In genomic region chr2:50100364-50101151, GRCm38 (mm10) we compare ENCODE assay signal across 9 mouse cellular contexts. TPM values are rescaled to one million over a fixed set of nuclear protein-coding genes. Genes with fewer than 3 reads are reported as not detected.
DNase-seq lines count a peak whose midpoint lies in the region; ATAC-seq and TF ChIP-seq lines count a peak whose summit lies in the region.
"Had no signal": no experiment of that assay in that cellular context is flagged by ENCODE, and none has a peak within 500 bp of the region (broad histone marks: within the 10 kb centered on the region; RNA-seq: fewer than 3 reads in every experiment).

No protein-coding gene starts in this region.

- peak; percentile 68 for ATAC-seq in neural tube, embryonic 11.5 days (ENCODE audit: insufficient read depth, low FRiP score, low TSS enrichment)
- ATAC-seq in hindbrain, embryonic 13.5 days (ENCODE audit: low FRiP score), result peak; percentile 53; the same call in 1 of the 2 replicates
- peak; percentile 53; the same call in 1 of the 2 replicates for ATAC-seq in liver, embryonic 11.5 days (replicated peaks; ENCODE audit: low FRiP score)
- ATAC-seq in stomach, postnatal 0 days (ENCODE audit: low FRiP score, low TSS enrichment), result peak; percentile 87

- no peaks in the 10 kb centered on the region for H3K9me3 ChIP-seq in neural tube, embryonic 11.5 days (ENCODE audit: control insufficient read depth, low read length)
- no peaks in the 10 kb centered on the region for H3K9me3 ChIP-seq in hindbrain, embryonic 13.5 days
- H3K9me3 ChIP-seq in liver, embryonic 11.5 days (ENCODE audit: control insufficient read depth, low read length), result no peaks in the 10 kb centered on the region
- no peaks in the 10 kb centered on the region for H3K9me3 ChIP-seq in stomach, postnatal 0 days (ENCODE audit: control insufficient read depth, low read length)
- H3K9me3 ChIP-seq: liver, embryonic 15.5 days had no signal

- no peak overlapping the region for H3K4me3 ChIP-seq in neural tube, embryonic 11.5 days (ENCODE audit: low read depth, low read length)
- no peak overlapping the region for H3K4me3 ChIP-seq in hindbrain, embryonic 13.5 days
- no peak overlapping the region for H3K4me3 ChIP-seq in liver, embryonic 11.5 days (ENCODE audit: low read depth, low read length)
- no peak overlapping the region for H3K4me3 ChIP-seq in stomach, postnatal 0 days (ENCODE audit: low read depth, low read length)
- H3K4me3 ChIP-seq: liver, embryonic 15.5 days had no signal

- no peak overlapping the region for H3K4me2 ChIP-seq in neural tube, embryonic 11.5 days (ENCODE audit: low read depth)
- no peak overlapping the region for H3K4me2 ChIP-seq in hindbrain, embryonic 13.5 days
- no peak overlapping the region for H3K4me2 ChIP-seq in liver, embryonic 11.5 days
- H3K4me2 ChIP-seq in stomach, postnatal 0 days (replicated peaks; ENCODE audit: low read depth), result 0 out of 2 replicates have a peak overlapping the region, but pooled peaks have one; percentile 1
- H3K4me2 ChIP-seq: liver, embryonic 15.5 days had no signal

- H3K27me3 ChIP-seq in neural tube, embryonic 11.5 days (ENCODE audit: control insufficient read depth, insufficient read depth, low read length), result no peaks in the 10 kb centered on the region
- no peaks in the 10 kb centered on the region for H3K27me3 ChIP-seq in hindbrain, embryonic 13.5 days
- H3K27me3 ChIP-seq in liver, embryonic 11.5 days (replicated peaks; ENCODE audit: control insufficient read depth, insufficient read depth, low read length), result no peaks in the 10 kb centered on the region
- H3K27me3 ChIP-seq in stomach, postnatal 0 days (ENCODE audit: control insufficient read depth, insufficient read depth, low read length), result no peaks in the 10 kb centered on the region
- H3K27me3 ChIP-seq: liver, embryonic 15.5 days had no signal

- H3K36me3 ChIP-seq in neural tube, embryonic 11.5 days (ENCODE audit: control insufficient read depth, insufficient read depth, low read length), result no peaks in the 10 kb centered on the region; the same call in 1 of the 2 replicates
- H3K36me3 ChIP-seq in hindbrain, embryonic 13.5 days, result no peaks in the 10 kb centered on the region
- no peaks in the 10 kb centered on the region for H3K36me3 ChIP-seq in liver, embryonic 11.5 days (ENCODE audit: control insufficient read depth, insufficient read depth, low read length)
- H3K36me3 ChIP-seq in stomach, postnatal 0 days (ENCODE audit: control insufficient read depth, insufficient read depth, low read length), result no peaks in the 10 kb centered on the region
- H3K36me3 ChIP-seq: liver, embryonic 15.5 days had no signal

- H3K9ac ChIP-seq in neural tube, embryonic 11.5 days (ENCODE audit: low read length), result no peak overlapping the region
- H3K9ac ChIP-seq in hindbrain, embryonic 13.5 days, result no peak overlapping the region
- no peak overlapping the region for H3K9ac ChIP-seq in liver, embryonic 11.5 days (ENCODE audit: low read depth, low read length)
- H3K9ac ChIP-seq in stomach, postnatal 0 days (ENCODE audit: low read length), result no peak overlapping the region
- H3K9ac ChIP-seq: liver, embryonic 15.5 days had no signal

- TF ChIP-seq CTCF in stomach, postnatal 0 days (IDR thresholded peaks at IDR 0.05; ENCODE audit: low read depth), result no peak

- no peak for TF ChIP-seq EP300 in stomach, postnatal 0 days (optimal IDR thresholded peaks at IDR 0.05)

- H3K27ac ChIP-seq in neural tube, embryonic 11.5 days (ENCODE audit: low read depth, low read length), result no peak overlapping the region; the same call in 1 of the 2 replicates
- peak overlapping the region; percentile 40 for H3K27ac ChIP-seq in hindbrain, embryonic 13.5 days
- H3K27ac ChIP-seq in liver, embryonic 11.5 days (ENCODE audit: low read depth, low read length), result no peak overlapping the region
- H3K27ac ChIP-seq in stomach, postnatal 0 days (replicated peaks), result peak overlapping the region; percentile 76
- H3K27ac ChIP-seq: liver, embryonic 15.5 days had no signal

- H3K4me1 ChIP-seq in neural tube, embryonic 11.5 days (ENCODE audit: control insufficient read depth, insufficient read depth, low read length), result peaks cover 7% of the 10 kb centered on the region; the same call in 1 of the 2 replicates
- peaks cover 18% of the 10 kb centered on the region for H3K4me1 ChIP-seq in hindbrain, embryonic 13.5 days (replicated peaks)
- H3K4me1 ChIP-seq in liver, embryonic 11.5 days (replicated peaks; ENCODE audit: control insufficient read depth, insufficient read depth, low read length), result peaks cover 4% of the 10 kb centered on the region
- H3K4me1 ChIP-seq in stomach, postnatal 0 days (replicated peaks; ENCODE audit: control insufficient read depth, insufficient read depth), result peaks cover 9% of the 10 kb centered on the region; the same call in 1 of the 2 replicates
- H3K4me1 ChIP-seq: liver, embryonic 15.5 days had no signal

- no peak for DNase-seq in neural tube, embryonic 11.5 days (ENCODE audit: low spot score)
- no peak for DNase-seq in neural tube, embryonic 10.5 days (ENCODE audit: extremely low spot score, low spot score)
- peak; percentile 31 for DNase-seq in liver, embryonic 11.5 days (ENCODE audit: low spot score)
- peak; percentile 81 for DNase-seq in stomach, postnatal 0 days (ENCODE audit: low spot score)
- DNase-seq in cerebellum, adult 8-10 months, result no peak
- DNase-seq in adrenal gland, adult 18-20 months (ENCODE audit: low spot score in 2 of 2), result no peak
- no peak for DNase-seq in left cerebral cortex, adult 11 months (ENCODE audit: low spot score)

- 22% methylated on average over 9 of the region's 9 CpGs for WGBS in neural tube, embryonic 11.5 days
- WGBS in hindbrain, embryonic 13.5 days, result 17% methylated on average over 9 of the region's 9 CpGs
- 37% methylated on average over 9 of the region's 9 CpGs for WGBS in liver, embryonic 11.5 days
- WGBS in stomach, postnatal 0 days, result 14% methylated on average over 9 of the region's 9 CpGs

RNA-seq across cellular contexts. Expression of gene Lypd6, which starts 34.3 kb away (rescaled TPM):
- 5.9 and 6.2 TPM in 2 replicates for polyA plus RNA-seq in neural tube, embryonic 11.5 days (2014; fragmentation: Nextera tagmentation; extraction: Ambion mirVana)
- 4.4 and 5.5 TPM in 2 replicates for polyA plus RNA-seq in hindbrain, embryonic 13.5 days (2015; fragmentation: Nextera tagmentation; extraction: Ambion mirVana)
- 1.8 and 2.5 TPM in 2 replicates for polyA plus RNA-seq in liver, embryonic 11.5 days (2014; fragmentation: Nextera tagmentation; extraction: Ambion mirVana)
- polyA plus RNA-seq in stomach, postnatal 0 days (2015; fragmentation: Nextera tagmentation; extraction: Ambion mirVana), result 15.9 and 18.8 TPM in 2 replicates
- 10 to 100 TPM in 1 of 2 experiments, 1 to 10 TPM in 1; 2.8 to 22.8 TPM for total RNA-seq in adrenal gland, adult 18-20 months (2021)

Comparison
In these comparisons a context has a peak if more than half of its experiments do, and no peak if none do; other contexts are left out.
1. DNase-seq: peak in liver, embryonic 11.5 days (single experiment) and stomach, postnatal 0 days (single experiment); none in neural tube, embryonic 11.5 days (single experiment), neural tube, embryonic 10.5 days (single experiment), cerebellum, adult 8-10 months (single experiment), adrenal gland, adult 18-20 months (0 of 2) and left cerebral cortex, adult 11 months (single experiment).
2. H3K27ac ChIP-seq: peak in hindbrain, embryonic 13.5 days (single experiment) and stomach, postnatal 0 days (single experiment); none in neural tube, embryonic 11.5 days (single experiment) and liver, embryonic 11.5 days (single experiment).
3. Peak in every context shown above with its lines, with median percentiles within 50 percentile points of each other: ATAC-seq.